Mouse (Mus musculus) erythroblast, adult 5-6 weeks (primary cell): ENCODE results near the gene Atg7. TPM values are rescaled to one million over a fixed set of nuclear protein-coding genes. Genes with fewer than 3 reads are reported as not detected.
A peak's percentile ranks its signal among the peaks of the same experiment; 100 is the strongest.

Experiments
- ATAC-seq: replicated peaks from 2 replicates; pipeline ENCODE4 v1.8.0; 2016; ENCODE audit warnings: moderate number of reproducible peaks, mild to moderate bottlenecking, moderate TSS enrichment, inconsistent platforms; ENCODE audit not compliant: poor library complexity, low FRiP score, severe bottlenecking
- total RNA-seq, 2 experiments: library from RNA; stranded (forward) in 1 of 2; stranded (reverse) in 1 of 2; fragments of 150-400 nt in 1 of 2; fragments of 200-764, 138-1000 nt in 1 of 2; gene quantifications; 2 replicates each; pipeline versions ENCODE4 v1.2.3 to v1.2.4; 2015 to 2017; ENCODE audit warnings: low replicate concordance in 2 of 2

Atg7 gene
- total RNA-seq, 2 experiments from 2014 or later, result 9.2 to 36.5 TPM

- no peak for ATAC-seq
Observed at GRCm38 (mm10) chr6:114682092-114682711, 39.3 kb downstream of the Atg7 start.

DNA sequence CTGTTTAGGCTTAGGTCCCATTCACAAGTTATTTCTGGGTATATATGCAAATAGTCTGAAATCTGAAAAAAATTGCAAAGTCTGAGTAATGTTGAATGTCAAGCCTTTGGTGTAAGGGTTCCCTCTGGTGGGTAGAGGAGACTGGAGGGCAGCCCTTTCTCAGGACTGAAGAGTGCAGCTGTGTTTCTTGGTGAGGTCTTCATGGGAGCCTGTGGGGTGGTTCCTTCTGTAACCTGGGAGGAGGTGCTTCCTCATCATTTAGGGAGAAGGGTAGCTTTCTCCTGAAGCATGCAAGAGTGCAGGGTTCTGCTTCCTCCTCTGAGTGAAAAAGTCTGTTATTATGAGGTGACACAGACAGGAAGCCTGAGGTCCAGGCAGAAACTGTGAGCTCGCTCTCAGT is 40.8 kb downstream of the Atg7 start:
- ATAC-seq, result no peak

DNA sequence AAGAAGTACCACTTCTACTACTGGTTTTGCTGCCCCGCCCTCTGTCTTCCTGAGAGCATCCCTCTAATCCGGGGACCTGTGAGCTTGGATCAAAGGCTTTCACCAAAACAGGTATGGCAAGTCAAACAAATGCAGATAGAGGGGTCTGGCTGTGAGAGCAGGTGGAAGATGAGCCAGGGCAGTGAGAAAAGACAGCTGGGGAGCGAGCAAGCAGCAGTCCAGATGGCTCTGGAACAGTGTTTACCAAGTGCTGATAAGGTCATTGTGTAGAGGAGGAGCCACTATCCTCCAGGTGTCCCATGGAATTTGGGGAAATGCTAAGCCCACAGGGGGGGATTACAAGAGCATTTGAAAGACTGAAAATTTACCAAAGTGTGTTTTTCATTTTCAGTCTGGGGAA is 41.5 kb downstream of the Atg7 start:
- ATAC-seq, result no peak

DNA sequence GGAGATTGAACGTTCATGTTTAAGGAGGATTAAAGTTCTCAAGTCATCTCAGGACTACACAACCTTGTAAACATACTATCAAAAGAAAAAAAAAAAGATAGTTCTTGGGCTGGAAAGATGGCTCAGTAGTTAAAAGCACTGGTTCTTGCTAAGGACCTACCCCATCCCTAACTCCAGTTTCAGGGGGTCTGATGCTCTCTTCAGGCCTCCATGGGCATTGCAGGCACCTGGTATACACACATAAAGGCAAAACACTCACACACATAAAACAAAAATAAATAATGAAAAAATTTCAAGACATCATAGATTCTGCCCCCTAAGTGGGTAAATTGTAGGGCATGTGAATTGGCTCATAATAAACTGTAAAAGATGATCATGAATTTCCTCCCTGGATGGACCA is 42.5 kb downstream of the Atg7 start:
- no peak for ATAC-seq

DNA sequence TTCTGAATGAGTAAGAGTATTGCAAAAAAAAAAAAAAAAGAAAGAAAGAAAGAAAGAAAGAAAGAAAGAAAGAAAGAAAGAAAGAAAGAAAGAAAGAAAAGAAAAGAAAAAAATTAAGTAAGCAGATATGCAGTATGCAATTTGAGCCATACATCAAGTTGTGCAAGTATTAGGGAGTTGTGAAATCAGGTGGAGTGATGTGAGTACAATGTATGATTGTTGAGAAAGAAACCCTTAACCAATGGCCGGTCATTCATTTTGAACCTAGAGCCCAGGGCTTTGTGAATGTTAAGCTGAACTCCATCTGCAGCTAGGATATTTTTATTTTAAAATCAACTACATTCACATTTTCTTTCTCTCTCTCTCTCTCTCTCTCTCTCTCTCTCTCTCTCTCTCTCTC is 44.1 kb downstream of the Atg7 start:
- no peak for ATAC-seq

DNA sequence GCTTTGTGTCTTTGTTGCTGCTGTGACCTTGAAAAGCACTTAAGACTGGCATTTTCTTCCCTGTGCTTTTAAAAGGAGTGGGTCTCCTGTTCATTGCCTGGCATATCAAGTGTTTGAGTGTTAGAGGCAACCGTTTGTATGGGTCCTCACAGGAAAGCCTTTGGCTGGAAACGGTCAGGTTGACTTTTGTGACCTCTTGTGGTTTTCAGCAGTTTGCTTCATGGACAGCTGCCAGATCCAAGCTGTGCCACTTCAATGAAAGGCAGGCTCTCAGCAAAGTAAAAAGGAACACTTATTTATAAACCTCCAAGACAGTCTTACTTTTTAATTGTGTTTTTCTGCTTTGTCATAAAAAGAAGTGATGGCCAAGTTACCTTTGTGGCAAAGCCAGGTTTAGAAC is 47.8 kb downstream of the Atg7 start:
- no peak for ATAC-seq

DNA sequence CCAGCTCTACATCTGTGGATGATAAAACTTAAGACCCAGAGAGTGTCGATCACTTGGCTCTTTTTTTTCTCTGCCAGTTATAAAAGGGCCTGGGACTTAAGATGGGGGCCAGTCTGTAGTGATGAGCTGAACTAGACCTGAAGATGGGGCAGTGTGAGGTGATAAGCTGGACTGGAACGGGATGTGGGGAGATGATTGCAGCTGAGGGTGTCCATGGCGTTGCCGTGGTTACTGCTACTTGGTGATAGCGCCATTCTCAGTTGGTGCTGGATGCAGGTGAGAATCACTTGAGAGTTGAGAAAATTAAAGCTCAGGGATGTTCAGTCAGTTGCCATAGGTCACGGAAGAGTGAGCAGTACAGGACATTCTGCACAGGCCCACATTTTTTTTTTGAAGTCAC is 48.6 kb downstream of the Atg7 start:
- ATAC-seq, result no peak

- no peak for ATAC-seq
Observed at GRCm38 (mm10) chr6:114692691-114693090, 49.8 kb downstream of the Atg7 start.

DNA sequence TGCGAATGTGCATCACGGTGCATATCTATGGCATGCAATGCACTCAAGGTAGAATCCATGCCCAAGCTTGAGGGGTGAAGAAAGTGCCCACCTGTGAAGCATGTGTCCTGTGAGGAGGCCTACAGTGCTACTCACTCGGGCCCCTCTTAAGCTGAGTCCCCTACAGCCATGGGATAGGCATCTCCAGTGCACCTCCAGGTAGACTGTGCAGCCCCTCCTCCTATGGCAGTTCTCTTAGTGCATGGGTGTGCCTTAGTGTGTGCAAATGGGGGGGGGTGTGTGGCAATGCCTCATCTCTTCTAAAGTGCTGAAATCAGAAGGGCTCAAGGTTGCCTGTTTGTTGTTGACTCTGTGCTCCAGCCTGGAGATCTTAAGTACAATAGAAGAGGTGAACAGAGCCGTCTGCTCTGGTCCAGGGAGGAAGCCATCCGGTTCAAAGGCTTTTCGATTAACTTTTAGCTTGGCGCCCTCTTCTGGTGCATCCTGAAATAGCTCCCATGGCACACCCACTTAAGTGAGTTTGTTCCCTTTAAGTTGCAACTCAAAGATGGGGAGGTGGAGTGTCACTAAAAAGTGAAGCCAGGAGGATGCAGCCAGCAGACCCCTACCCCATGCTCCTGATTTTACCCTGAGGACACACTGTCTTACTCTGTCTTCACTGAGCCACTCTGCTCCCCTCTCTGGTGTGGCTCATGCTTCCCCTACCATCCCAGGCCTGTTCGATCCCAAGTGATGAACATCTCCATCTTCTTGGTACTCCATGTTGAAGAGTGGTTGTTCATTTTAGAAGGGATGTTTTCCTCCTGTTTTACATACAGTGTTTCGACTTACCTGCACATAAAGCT is 55.0 kb downstream of the Atg7 start:
- peak; percentile 54 for ATAC-seq

DNA sequence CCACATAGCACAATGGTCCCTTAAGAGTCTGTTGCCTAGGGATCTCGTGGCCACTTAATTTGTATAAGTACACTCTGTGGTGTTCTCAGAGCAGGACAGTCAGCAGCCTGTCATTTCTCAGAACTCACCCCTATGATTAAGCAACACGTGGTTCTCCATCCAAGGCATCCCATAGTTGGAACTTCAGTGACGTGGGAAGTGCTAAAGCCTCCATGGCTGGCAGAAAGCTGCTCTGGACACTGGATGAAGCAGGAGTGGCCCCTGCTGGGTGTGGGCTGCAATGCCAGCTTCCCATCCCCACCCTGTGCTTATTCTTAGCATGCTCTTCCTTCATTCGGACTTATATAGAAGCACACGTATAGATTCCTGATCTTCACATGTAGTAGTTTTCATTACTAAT is 55.7 kb downstream of the Atg7 start:
- no peak for ATAC-seq

- ATAC-seq, result no peak
Observed at GRCm38 (mm10) chr6:114700704-114701103, 57.8 kb downstream of the Atg7 start.

GRCm38 (mm10) chr6:114707032-114707431 is 64.1 kb downstream of the Atg7 start:
- ATAC-seq, result no peak

DNA sequence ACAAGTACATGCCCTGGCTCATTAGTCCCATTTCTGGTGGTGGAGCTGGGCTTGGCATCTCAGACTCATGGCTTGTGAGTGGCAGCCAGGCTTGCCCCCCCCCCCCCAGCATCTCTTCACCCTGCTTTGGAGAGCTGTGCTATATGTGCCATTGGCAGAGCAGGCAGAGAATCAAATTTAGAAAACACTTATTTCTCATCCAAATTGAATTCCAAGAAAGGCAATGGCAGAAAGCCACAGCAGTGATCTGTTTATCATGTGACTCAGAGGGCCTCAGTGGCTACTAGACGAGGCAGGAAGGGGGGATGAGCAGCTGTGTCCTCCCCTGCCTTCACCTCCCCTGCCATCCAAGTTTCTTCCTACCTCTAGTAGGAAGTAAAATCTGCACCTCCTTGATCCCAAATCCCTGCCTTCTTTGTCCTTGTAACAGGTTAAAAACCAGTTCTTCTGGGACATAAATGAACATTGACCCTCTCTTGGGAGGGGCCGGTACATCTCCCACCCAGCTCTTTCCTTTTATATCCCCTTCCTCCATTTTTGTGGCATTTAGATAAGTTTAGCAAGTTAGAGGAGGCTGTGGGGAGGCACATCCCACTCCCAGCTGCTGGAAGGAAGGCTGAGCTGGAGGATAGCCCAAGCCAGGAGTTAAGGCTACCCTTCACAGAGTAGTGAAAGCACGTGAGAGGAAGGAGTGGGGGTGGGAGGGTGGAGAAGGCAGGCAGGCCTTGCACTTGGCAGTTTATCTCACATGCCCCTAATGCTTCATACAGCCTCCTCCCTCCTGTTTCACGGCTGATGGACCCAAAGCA is 69.5 kb downstream of the Atg7 start:
- no peak for ATAC-seq

- ATAC-seq, result no peak
Observed at GRCm38 (mm10) chr6:114713538-114713937, 70.6 kb downstream of the Atg7 start.

- no peak for ATAC-seq
Observed at GRCm38 (mm10) chr6:114714654-114715053, 71.8 kb downstream of the Atg7 start.

DNA sequence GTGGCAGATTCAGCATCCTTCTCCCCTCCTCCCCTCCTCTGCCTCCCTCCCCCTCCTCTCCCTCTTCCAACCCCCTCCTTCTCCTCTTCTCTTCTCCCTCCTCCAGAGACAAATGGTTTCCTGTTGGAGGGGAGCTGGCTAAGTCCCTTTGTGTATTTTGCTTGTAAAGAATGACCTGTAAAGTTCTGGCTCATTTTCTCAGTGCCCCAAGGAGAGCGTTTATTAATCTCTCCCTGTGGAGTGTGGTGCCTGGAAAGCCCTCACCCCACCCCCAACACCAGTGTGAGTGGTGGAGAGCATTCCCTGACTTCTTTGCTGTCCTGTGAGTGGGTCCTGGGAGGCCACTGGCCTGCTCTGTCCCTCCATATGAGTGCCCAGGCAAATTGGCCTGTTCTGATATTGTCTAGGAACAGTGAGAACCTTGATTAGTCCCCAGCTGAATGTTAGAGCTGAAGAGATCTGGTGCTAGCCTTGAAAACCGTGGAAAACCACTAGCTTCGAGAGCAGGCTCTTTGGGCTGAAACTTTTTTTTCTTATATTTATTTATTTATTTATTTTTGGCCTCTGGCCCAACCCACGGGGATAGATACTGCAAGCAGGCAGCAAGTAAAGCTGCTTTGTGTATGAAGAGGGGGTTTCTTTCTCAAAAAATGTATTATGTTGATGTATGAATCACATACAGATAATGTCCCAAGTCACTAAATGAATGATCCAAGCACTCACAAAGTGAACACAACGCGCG is 72.6 kb downstream of the Atg7 start:
- no peak for ATAC-seq

- ATAC-seq, result no peak
Observed at GRCm38 (mm10) chr6:114719100-114719499, 76.2 kb downstream of the Atg7 start.

GRCm38 (mm10) chr6:114719665-114720064 is 76.8 kb downstream of the Atg7 start:
- no peak for ATAC-seq

DNA sequence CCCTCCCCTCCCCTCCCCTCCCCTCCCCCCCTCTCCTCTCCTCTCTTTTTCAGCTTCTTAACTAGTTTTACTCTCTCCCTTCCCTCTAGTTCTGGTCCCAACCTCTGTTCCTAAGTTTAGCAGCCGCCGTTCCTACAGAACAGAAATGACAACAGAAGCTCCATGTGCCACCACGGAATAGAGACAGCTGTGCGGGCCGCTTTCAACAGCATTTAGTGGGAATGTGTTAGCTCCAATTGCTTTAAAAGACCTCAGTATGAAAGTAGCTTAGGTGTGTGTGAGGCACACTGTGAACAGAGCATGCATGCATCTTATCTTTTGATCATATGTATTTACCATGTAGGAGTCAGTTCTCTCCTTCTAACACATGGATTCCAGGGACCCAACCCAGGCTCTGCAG is 79.1 kb downstream of the Atg7 start:
- no peak for ATAC-seq

DNA sequence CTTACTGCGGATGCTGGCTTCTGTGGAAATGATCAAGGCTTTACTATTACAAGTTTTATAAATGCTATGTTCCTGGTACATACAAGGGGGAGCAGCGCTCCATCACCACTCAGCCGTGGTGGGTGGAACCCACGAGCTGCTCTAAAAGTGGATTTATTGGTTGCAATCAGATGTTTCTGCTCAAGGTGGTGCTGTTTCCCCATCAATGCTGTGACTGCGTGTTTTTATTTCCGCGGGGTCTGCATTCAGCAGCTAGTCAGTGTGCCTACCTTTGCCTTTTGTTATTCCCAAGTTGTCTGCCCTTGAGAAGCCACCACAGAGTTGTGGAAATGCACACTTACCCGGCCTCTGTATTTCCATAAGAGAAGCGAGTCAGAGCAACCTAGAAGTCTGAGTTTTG is 81.0 kb downstream of the Atg7 start:
- no peak for ATAC-seq
